Comparison of ENCODE assay signal across 22 mouse cellular contexts in genomic region chr13:55836786-55837780, GRCm38 (mm10). TPM values are rescaled to one million over a fixed set of nuclear protein-coding genes. Genes with fewer than 3 reads are reported as not detected.
DNase-seq lines count a peak whose midpoint lies in the region; ATAC-seq lines count a peak whose summit lies in the region.
"Had no signal": no experiment of that assay in that cellular context is flagged by ENCODE, and none has a peak within 500 bp of the region (broad histone marks: within the 10 kb centered on the region; RNA-seq: fewer than 3 reads in every experiment).

No protein-coding gene starts in this region.

- 18% methylated on average over 32 of the region's 32 CpGs for WGBS in intestine, embryonic 15.5 days
- WGBS in intestine, embryonic 16.5 days = 19% methylated on average over 32 of the region's 32 CpGs
- 1% methylated on average over 32 of the region's 32 CpGs for WGBS in embryonic facial prominence, embryonic 13.5 days
- WGBS in limb, embryonic 15.5 days = 8% methylated on average over 32 of the region's 32 CpGs

- H3K27me3 ChIP-seq in intestine, embryonic 15.5 days (replicated peaks) = peaks cover 93% of the 10 kb centered on the region
- H3K27me3 ChIP-seq in intestine, embryonic 16.5 days (replicated peaks; ENCODE audit: control insufficient read depth, insufficient read depth, low read length) = peaks cover 82% of the 10 kb centered on the region
- H3K27me3 ChIP-seq in embryonic facial prominence, embryonic 13.5 days = peaks cover 100% of the 10 kb centered on the region
- H3K27me3 ChIP-seq in limb, embryonic 15.5 days = peaks cover 97% of the 10 kb centered on the region

- H3K4me1 ChIP-seq in intestine, embryonic 15.5 days (replicated peaks) = 0 out of 2 replicates have a peak, but pooled peaks cover 8% of the 10 kb centered on the region
- peaks cover 8% of the 10 kb centered on the region for H3K4me1 ChIP-seq in intestine, embryonic 16.5 days (ENCODE audit: control insufficient read depth, insufficient read depth, low read length)
- peaks cover 34% of the 10 kb centered on the region for H3K4me1 ChIP-seq in embryonic facial prominence, embryonic 13.5 days
- H3K4me1 ChIP-seq in limb, embryonic 15.5 days = peaks cover 36% of the 10 kb centered on the region

- no peak overlapping the region for H3K9ac ChIP-seq in intestine, embryonic 15.5 days
- no peak overlapping the region for H3K9ac ChIP-seq in intestine, embryonic 16.5 days (ENCODE audit: low read depth, low read length)
- H3K9ac ChIP-seq in embryonic facial prominence, embryonic 13.5 days = peak overlapping the region; percentile 77
- no peak overlapping the region for H3K9ac ChIP-seq in limb, embryonic 15.5 days
- H3K9ac ChIP-seq: hindbrain, embryonic 12.5 days; liver, embryonic 14.5 days had no signal

- no peaks in the 10 kb centered on the region for H3K36me3 ChIP-seq in intestine, embryonic 15.5 days
- H3K36me3 ChIP-seq in intestine, embryonic 16.5 days (ENCODE audit: control insufficient read depth, insufficient read depth, low read length) = no peaks in the 10 kb centered on the region
- H3K36me3 ChIP-seq in embryonic facial prominence, embryonic 13.5 days = no peaks in the 10 kb centered on the region
- H3K36me3 ChIP-seq in limb, embryonic 15.5 days = no peaks in the 10 kb centered on the region
- H3K36me3 ChIP-seq: hindbrain, embryonic 12.5 days had no signal

- no peak for ATAC-seq in intestine, embryonic 15.5 days
- ATAC-seq in intestine, embryonic 16.5 days = no peak
- ATAC-seq in embryonic facial prominence, embryonic 13.5 days (ENCODE audit: insufficient number of reproducible peaks, insufficient read depth, low FRiP score, low TSS enrichment, low read depth) = no peak
- ATAC-seq in limb, embryonic 15.5 days (ENCODE audit: insufficient number of reproducible peaks, low FRiP score, low TSS enrichment, low read depth) = no peak

- no peaks in the 10 kb centered on the region for H3K9me3 ChIP-seq in intestine, embryonic 15.5 days
- H3K9me3 ChIP-seq in intestine, embryonic 16.5 days (ENCODE audit: control insufficient read depth, low read length) = no peaks in the 10 kb centered on the region
- H3K9me3 ChIP-seq in embryonic facial prominence, embryonic 13.5 days = no peaks in the 10 kb centered on the region
- no peaks in the 10 kb centered on the region for H3K9me3 ChIP-seq in limb, embryonic 15.5 days
- H3K9me3 ChIP-seq: hindbrain, embryonic 12.5 days had no signal

- no peak overlapping the region for H3K4me3 ChIP-seq in intestine, embryonic 15.5 days (replicated peaks)
- no peak overlapping the region for H3K4me3 ChIP-seq in intestine, embryonic 16.5 days (ENCODE audit: low read length)
- H3K4me3 ChIP-seq in embryonic facial prominence, embryonic 13.5 days = peak overlapping the region; percentile 43
- no peak overlapping the region; the same call in 1 of the 2 replicates for H3K4me3 ChIP-seq in limb, embryonic 15.5 days
- H3K4me3 ChIP-seq: erythroblast, embryonic 14.5 days had no signal

- no peak overlapping the region for H3K27ac ChIP-seq in intestine, embryonic 15.5 days
- no peak overlapping the region for H3K27ac ChIP-seq in intestine, embryonic 16.5 days (ENCODE audit: low read length)
- H3K27ac ChIP-seq in embryonic facial prominence, embryonic 13.5 days = peak overlapping the region; percentile 73
- no peak overlapping the region for H3K27ac ChIP-seq in limb, embryonic 15.5 days
- H3K27ac ChIP-seq: hindbrain, embryonic 12.5 days; liver, embryonic 14.5 days had no signal

- peak; percentile 52 for DNase-seq in R1 (ENCODE audit: low read depth, low spot score)
- DNase-seq in ovary, postnatal 14 days (ENCODE audit: low spot score) = no peak
- DNase-seq in gastrocnemius, adult 18-20 months (ENCODE audit: low spot score) = no peak
- no peak for DNase-seq in lung, postnatal 25 days (ENCODE audit: low spot score)
- DNase-seq: adrenal gland, postnatal 36 days; cerebellum, postnatal 25 days; kidney, adult 18-20 months; kidney, postnatal 14 days; layer of hippocampus, adult 9-11 months; lung, postnatal 14 days; thymus, postnatal 36 days had no signal

- H3K4me2 ChIP-seq in intestine, embryonic 15.5 days (replicated peaks) = 0 out of 2 replicates have a peak overlapping the region, but pooled peaks have one; percentile 6
- no peak overlapping the region for H3K4me2 ChIP-seq in intestine, embryonic 16.5 days (ENCODE audit: low read depth, low read length)
- H3K4me2 ChIP-seq in embryonic facial prominence, embryonic 13.5 days = peak overlapping the region; percentile 60
- peak overlapping the region; percentile 51; the same call in 1 of the 2 replicates for H3K4me2 ChIP-seq in limb, embryonic 15.5 days

RNA-seq across cellular contexts. Expression of gene Pitx1, which starts 1.1 kb away (rescaled TPM):
- polyA plus RNA-seq in intestine, embryonic 15.5 days (2015; fragmentation: Nextera tagmentation; extraction: Ambion mirVana) = 15.2 and 18.4 TPM in 2 replicates
- polyA plus RNA-seq in intestine, embryonic 16.5 days (2015; fragmentation: Nextera tagmentation; extraction: Ambion mirVana) = 9.0 and 9.1 TPM in 2 replicates
- 27.7 and 62.7 TPM in 2 replicates for polyA plus RNA-seq in embryonic facial prominence, embryonic 13.5 days (2015; fragmentation: Nextera tagmentation; extraction: Ambion mirVana)
- 22.6 and 37.5 TPM in 2 replicates for polyA plus RNA-seq in limb, embryonic 15.5 days (2015; fragmentation: Nextera tagmentation; extraction: Ambion mirVana)
- total RNA-seq in gastrocnemius, adult 18-20 months (2021) = under 1 TPM; 0.21 TPM
- total RNA-seq: adrenal gland, postnatal 36 days; left cerebral cortex, postnatal 10 days had no signal
- polyA plus RNA-seq: frontal cortex, adult 2 months; gonadal fat pad, adult 2 months had no signal

RNA-seq across cellular contexts. Expression of gene Catsper3, which starts 52.7 kb away (rescaled TPM):
- polyA plus RNA-seq in intestine, embryonic 15.5 days (2015; fragmentation: Nextera tagmentation; extraction: Ambion mirVana) = not detected in 2 replicates
- polyA plus RNA-seq in intestine, embryonic 16.5 days (2015; fragmentation: Nextera tagmentation; extraction: Ambion mirVana) = 0.13 TPM in 1 of 2 replicates, not detected in the other
- polyA plus RNA-seq in embryonic facial prominence, embryonic 13.5 days (2015; fragmentation: Nextera tagmentation; extraction: Ambion mirVana) = not detected in 2 replicates
- polyA plus RNA-seq in limb, embryonic 15.5 days (2015; fragmentation: Nextera tagmentation; extraction: Ambion mirVana) = 0.22 TPM in 1 of 2 replicates, not detected in the other
- under 1 TPM in 1 of 2 experiments, not detected in 1; 0.34 TPM for total RNA-seq in gastrocnemius, adult 18-20 months (2021)
- total RNA-seq: left cerebral cortex, postnatal 10 days had no signal
- polyA plus RNA-seq: erythroblast, embryonic 14.5 days; heart, embryonic 14.5 days; hindbrain, embryonic 12.5 days had no signal
